Mouse (Mus musculus): ENCODE measurements around the gene Pdzk1.

The Pdzk1 gene

DNA sequence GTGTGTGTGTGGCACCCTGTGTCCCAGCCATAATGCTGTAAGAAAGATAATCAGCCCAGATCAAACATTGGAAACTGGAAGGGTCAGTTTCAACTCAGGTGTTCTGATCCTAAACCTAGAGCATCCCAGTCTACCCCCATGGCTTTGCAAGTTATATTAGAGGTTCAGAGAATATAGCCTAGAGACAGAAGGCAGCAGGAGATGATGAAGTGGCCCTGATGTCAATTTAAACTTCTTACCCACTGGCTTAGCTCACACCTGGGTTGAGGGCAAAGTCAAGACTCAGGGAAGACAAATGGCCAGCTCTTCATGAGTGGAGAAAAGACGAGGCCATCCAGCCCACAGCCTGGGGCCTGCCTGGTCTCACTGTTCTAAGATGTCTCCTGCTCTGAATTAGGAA lies at the start of gene Pdzk1, which contains the start of gene Cd160:
Pdzk1 (plus strand) TSS at position 301 of the 400 bp plus-strand sequence.
Cd160 (minus strand) TSS at position 368 of the 400 bp plus-strand sequence.
- no peak for TF ChIP-seq GATA4 (IDR thresholded peaks at IDR 0.05; ENCODE audit: insufficient replicate concordance, low read length)

DNA sequence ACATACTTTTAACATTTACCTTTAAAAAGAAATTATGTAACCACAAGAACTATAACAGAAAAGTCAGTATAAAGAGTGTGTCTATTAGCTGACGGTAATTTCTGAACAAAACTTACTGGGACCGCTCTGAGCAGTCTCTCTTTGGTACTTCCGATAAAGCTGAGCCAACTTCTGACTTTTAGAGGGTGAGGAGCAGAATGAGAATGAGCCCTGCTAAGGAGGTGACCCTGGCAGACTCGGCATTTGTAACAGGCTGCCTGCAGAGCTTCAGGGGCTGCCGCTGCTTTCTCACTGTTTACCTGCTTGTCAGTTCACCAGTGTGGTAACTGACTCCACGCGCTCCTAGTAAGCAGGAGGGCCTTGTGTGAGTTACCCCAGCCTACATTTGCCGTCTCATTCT lies 46.8 kb upstream of the Pdzk1 start:
- no peak for TF ChIP-seq GATA4 (IDR thresholded peaks at IDR 0.05; ENCODE audit: insufficient replicate concordance, low read length)

DNA sequence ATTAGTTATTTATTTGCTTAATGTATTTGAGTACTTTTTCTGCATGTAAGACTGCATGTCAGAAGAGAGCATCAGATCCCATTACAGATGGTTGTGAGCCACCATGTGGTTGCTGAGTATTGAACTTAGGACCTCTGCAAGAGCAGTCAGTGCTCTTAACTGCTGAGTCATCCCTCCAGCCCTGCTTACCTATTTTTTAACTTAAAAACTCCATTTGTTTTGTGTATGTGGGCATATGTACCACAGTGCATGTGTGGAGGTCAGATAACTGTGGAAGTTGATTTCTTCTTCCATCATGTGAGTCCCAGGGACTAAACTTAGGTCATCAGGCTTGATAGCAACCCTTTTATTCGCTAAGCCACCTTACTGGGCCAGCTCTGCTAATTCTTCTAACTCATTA lies 41.3 kb upstream of the Pdzk1 start:
- no peak for TF ChIP-seq GATA4 (IDR thresholded peaks at IDR 0.05; ENCODE audit: insufficient replicate concordance, low read length)

DNA sequence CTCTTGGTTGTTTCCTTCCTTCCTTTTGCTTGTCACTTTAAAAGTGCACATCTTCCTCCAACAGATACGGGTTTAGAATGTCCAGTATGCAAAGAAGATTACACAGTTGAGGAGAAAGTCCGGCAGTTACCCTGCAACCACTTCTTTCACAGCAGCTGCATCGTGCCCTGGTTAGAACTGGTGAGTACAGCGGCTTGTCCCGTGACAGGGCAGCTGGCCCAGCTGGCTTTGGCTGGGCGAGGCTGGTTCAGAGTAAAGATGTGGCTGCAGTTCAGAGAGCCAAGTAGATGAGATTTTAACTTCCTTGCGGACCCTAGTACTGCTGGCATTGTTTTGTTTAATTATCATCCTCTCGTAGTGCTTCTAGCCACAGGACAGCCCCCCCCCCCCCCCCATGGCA lies 40.6 kb upstream of the Pdzk1 start:
- no peak for TF ChIP-seq GATA4 (IDR thresholded peaks at IDR 0.05; ENCODE audit: insufficient replicate concordance, low read length)

DNA sequence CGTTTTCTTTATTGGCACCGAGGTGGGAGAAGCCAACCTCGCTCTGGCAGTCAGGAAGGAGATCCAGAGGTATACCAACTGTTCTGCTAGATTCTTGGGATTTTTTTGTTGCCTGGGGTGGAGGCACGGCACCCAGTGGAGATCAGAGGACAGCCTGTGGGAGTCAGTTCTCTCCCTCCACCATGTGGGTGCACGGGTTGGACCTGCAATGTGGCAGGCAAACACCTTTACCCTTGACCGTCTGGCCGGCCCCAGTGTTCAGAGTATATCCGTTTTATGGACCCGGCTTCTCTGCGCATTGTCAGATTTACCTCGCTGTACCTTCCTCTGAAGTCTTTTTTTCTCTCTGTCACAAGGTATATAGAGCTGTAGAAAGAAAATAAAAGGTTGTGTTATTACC lies 28.8 kb upstream of the Pdzk1 start:
- TF ChIP-seq GATA4 (IDR thresholded peaks at IDR 0.05; ENCODE audit: insufficient replicate concordance, low read length): no peak

DNA sequence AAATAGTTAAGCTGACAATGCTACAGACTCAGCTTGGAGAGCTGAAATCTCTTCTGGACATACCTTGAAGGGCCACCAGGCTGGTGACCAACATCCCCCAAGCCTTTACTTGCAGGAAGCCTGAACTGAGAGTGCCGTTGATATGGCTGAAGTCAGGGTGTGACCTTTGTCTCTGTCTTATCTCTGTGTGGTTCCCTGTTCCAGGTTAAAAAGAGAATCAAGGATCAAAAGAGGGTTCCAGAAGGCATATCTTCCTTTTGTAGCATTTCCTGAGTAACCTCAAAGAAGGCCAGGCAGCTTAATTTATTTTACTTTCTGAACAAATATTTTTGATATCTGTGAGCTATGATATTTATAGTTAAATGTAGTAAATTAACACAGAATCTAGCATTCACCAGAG lies 26.9 kb upstream of the Pdzk1 start:
- TF ChIP-seq GATA4 (IDR thresholded peaks at IDR 0.05; ENCODE audit: insufficient replicate concordance, low read length): peak; percentile 9; the same call in 1 of the 2 replicates

DNA sequence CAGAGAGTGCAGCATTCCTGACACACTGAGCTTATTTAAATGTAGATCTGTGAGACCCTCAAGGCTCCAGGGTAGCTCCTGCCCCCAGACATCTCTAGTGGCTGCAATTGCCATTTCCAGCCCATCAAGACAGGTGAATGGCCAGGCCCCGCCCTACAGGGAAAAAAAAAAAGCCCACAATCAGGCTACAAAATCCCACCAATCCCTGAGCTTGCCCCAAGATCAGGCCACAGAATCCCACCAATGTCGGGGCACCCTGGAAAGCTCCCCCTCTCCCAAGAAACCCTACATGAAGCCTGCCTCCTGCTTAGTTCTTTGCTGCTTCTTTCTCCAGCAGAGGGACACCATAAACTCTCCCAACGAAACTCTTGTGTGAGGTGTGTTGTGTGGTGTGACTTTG lies 20.9 kb upstream of the Pdzk1 start:
- no peak for TF ChIP-seq GATA4 (IDR thresholded peaks at IDR 0.05; ENCODE audit: insufficient replicate concordance, low read length)

DNA sequence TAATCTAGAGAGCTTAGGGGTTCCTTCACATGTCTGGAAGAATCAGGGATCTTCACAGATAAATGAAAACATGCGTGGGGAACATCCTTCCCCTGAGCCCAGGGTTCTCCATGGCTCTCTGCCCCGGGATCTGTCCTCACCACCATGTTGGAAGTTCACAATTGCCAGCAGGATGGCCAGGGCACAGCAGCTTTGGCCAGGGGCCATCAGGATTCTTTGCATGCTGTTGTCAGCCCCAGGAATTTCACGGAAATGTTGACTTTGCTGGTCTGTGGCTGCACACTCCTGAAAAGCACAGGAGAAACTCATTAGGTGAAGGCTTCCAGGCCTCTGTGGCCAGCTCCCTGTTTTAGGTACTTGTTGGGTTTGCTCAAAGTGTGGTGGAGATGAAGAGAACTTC lies 20.4 kb upstream of the Pdzk1 start:
- no peak for TF ChIP-seq GATA4 (IDR thresholded peaks at IDR 0.05; ENCODE audit: insufficient replicate concordance, low read length)

DNA sequence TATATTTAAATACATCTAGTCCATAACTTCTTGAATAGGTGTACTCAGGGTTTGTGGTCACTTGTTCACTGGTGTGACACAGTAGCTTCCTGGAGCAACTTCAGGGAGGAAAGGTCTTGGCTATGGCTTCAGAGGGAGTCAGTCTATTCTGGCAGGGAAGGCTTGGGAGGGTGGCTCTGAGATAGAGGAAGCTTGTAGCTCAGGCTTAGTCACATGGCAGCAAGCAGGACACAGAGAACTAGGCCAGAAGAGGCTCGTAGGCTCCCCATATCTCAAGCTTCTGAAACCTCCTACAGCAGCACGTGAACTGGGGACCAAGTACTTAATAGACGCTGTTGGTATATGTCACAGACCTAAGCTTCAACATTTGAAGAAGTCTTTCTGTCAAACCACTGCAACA lies 17.9 kb upstream of the Pdzk1 start:
- no peak for TF ChIP-seq GATA4 (IDR thresholded peaks at IDR 0.05; ENCODE audit: insufficient replicate concordance, low read length)

DNA sequence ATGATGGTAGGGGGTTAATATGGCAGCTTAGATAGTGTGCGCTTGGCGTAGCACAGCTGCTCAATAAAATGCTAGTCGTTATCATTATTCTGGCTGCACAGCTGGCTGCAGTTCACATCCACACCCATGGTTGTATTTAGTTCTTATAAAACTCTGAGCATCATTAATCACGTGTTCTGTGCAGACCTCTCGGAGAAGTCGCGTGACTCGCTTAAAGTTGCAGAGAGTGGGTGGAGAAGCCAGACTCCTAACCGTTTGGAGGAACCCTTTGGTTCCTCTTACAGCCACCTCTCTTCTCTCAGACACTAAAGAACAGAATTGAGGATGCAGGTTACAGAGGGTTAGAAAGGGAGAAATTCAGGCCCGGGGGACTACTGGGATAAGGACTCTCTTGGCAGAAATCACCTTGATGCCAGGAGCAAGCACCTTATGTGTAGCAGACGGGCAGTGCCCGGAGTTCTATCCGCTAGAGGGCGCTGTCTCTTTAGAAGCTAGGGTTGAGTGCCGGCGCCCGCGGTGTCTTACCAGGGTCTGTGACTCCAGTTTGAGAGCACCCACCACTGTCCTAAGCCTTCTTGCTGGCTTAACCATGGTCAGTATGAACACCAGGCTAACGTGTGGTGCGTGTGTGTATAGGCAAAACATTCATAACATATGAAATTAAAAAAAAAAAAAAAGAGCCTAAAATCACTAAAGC lies 16.5 kb upstream of the Pdzk1 start:
- TF ChIP-seq GATA4 (IDR thresholded peaks at IDR 0.05; ENCODE audit: insufficient replicate concordance, low read length): no peak

DNA sequence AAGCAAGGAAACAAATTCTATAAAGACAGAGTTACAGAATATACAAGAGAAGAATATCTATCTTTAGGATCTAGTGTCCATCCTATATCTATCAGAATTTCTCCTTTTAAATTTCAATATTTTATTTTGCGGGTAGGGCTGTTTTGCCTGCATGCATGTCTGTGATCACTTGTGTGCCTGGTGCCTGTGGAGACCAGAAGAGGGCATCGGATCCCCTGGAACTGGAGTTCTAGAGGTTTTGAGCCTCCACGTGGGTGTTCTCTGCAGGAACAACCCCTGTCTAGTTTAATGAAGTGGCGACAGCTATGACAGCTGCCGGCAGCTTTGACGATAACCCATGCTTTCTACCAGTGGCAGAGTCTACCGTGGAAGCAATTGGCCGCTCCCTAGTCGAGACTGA lies 16.0 kb upstream of the Pdzk1 start:
- TF ChIP-seq GATA4 (IDR thresholded peaks at IDR 0.05; ENCODE audit: insufficient replicate concordance, low read length): no peak

DNA sequence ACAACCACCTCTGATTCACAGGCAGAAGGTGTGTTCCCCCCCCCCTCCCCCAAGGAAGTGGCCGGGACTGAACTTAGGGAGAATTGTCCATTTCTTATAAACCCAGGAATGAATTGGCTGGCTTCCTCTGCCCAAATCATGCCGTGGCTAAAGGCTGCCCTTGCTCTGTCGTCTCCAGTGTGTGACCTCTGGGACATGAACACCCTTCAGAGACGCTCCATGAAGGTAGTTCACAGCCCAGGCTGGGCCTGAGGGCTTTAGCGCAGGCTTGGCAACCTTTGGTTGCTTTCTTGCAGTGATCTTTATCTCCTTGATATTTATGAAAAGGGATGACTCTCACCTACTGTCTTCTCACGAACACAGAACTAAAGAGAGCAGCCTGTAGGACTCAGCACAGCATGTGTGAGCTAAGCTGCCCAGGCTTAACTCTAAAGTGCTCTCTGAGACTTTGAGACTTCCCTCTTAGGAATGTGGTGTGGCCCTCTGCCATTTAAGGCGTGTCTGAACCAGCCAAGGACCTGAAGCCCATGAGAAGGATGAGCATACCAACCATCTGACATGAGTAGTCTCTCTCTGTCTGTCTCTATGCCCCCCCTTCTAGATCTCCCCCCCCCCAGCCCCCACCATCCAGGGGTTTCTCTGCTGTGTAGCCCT lies 15.4 kb upstream of the Pdzk1 start:
- TF ChIP-seq GATA4 (IDR thresholded peaks at IDR 0.05; ENCODE audit: insufficient replicate concordance, low read length): no peak

DNA sequence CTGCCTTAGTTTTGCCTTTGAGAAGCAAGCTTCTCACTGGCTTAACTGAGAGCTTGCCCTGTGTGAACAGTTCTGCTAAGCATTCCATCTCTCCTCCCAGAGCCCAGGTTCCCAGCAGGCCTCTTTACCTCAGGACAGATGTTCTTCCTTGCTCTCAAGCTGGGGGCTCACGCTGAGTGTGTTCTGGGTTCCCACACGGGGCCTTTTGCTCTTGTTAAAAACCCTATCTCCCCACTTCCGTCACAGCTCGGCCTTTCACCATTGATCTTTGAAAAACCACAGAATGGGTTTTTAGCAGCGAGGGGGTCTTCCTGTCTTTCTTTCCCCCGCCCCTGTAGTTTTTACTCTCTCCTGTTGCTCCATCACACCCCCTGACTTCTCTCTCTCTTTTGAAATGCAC lies 14.7 kb upstream of the Pdzk1 start:
- TF ChIP-seq GATA4 (IDR thresholded peaks at IDR 0.05; ENCODE audit: insufficient replicate concordance, low read length): no peak

DNA sequence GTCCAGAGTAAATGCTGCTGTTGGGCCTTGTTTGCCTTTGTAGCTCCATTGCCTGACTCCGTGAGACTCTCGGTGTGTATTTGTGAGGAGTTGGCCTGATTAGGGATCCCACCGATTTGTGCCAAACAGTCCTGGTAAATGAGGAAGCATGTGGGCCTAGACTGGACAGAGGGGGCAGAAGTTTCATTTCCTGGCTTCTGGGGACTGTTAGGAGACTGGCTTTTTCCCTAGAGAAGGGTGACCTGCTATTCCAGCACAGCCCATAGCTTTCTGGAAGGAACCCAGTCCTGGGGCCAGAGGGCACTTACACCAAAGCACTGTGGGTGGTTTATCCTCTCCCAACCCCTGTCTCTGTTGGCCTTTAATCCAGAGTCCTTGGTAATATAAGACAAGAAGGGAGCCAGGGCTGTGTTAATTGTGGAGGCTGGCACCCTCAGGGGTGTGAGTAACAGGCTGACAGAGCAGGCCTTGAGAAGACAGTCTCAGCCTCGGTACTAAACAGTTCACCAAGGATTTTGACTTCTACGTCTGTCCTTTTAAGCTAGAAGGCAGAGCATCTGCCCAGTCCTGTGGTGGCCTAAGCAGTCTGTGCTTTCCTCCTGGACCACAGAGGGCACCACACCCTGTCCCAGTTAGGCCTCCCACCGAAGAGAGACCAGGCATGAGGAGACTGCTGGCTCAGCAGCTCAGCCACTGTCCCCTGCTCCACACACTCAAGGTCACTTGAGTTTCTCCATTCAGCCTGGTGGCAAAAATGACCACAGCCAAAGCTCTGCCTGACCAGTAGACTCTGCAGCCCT lies 8.8 kb upstream of the Pdzk1 start:
- TF ChIP-seq GATA4 (IDR thresholded peaks at IDR 0.05; ENCODE audit: insufficient replicate concordance, low read length): no peak

DNA sequence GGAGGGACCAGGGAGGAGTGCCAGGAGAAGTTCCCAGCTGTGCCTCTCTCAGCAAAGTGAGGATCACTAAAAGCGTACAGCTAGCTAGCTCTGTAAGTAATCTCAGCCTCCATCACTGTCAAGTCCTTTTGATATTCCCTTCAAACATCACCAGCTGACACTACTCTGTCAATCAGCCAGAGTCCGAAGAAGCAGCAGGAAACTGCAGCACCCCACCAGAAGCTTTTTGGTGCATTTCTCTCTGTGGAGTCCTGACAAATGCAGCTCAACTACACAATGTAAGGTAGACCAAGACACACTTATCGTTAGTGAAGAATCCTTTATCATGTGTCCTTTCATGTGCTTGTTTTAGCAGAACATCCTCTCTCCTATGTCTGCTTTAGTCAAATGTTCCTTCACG lies 7.5 kb upstream of the Pdzk1 start:
- no peak for TF ChIP-seq GATA4 (IDR thresholded peaks at IDR 0.05; ENCODE audit: insufficient replicate concordance, low read length)

DNA sequence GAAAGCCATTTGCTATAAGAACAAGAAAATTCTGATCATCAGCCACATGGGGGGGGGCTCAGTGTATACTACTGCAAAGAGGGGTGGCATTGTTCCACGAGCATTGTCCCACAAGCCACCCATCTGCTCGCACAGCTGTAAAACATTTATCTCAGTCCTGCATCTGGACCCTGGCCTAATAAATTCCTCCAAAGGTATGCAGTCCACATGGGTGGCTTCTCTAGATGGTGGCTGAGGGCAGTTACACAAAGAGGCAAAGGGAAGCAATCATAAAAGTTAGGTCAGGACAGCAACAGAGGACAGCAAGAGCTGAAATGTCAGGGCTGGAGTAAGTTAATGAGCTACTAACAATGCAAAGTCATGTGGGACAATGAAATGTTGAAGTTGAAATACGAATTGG lies 5.4 kb upstream of the Pdzk1 start:
- TF ChIP-seq GATA4 (IDR thresholded peaks at IDR 0.05; ENCODE audit: insufficient replicate concordance, low read length): no peak
